Mouse (Mus musculus) CH12.LX (cell line): ENCODE measurements around the gene Trim80. TPM values are rescaled to one million over a fixed set of nuclear protein-coding genes. Genes with fewer than 3 reads are reported as not detected.

Source experiments
- DNase-seq: peaks from one replicate; pipeline ENCODE4 v3.0.0-alpha.2; 2013; ENCODE audit errors: extremely low read depth
- H3K27ac ChIP-seq: 2 replicates; pipeline ENCODE4 v1.5.1; 2012; ENCODE audit warnings: low read depth, mild to moderate bottlenecking, control low read depth, moderate library complexity; ENCODE audit not compliant: insufficient read depth
- H3K27me3 ChIP-seq: replicated peaks from 2 replicates; pipeline ENCODE3; 2012; ENCODE audit warnings: inconsistent platforms
- H3K36me3 ChIP-seq, 2 experiments: replicated peaks in 1 of 2; 2 replicates each; pipeline versions ENCODE3 to v1.6.1; 2012; ENCODE audit warnings: inconsistent platforms in 1 of 2, low read length in 1 of 2, mild to moderate bottlenecking in 1 of 2, mixed read lengths in 1 of 2, moderate library complexity in 1 of 2; ENCODE audit not compliant: control insufficient read depth in 1 of 2, insufficient read depth in 1 of 2
- H3K4me1 ChIP-seq, 2 experiments: 2 replicates each; pipeline ENCODE4 v1.6.1; 2012; ENCODE audit warnings: inconsistent platforms in 1 of 2, moderate library complexity in 1 of 2; ENCODE audit not compliant: insufficient read depth in 2 of 2, control insufficient read depth in 1 of 2
- H3K4me2 ChIP-seq: 2 replicates; pipeline ENCODE4 v1.6.1; 2012; ENCODE audit warnings: low read depth, mild to moderate bottlenecking, control low read depth; ENCODE audit not compliant: poor library complexity, insufficient read depth, severe bottlenecking
- H3K4me3 ChIP-seq, 3 experiments: fragments of 150-350 bp in 1 of 3; sonication (generic) in 1 of 3; replicated peaks in 1 of 3; 2 replicates each; pipeline versions ENCODE3 to v1.5.1; 2011 to 2012; ENCODE audit warnings: low read depth in 2 of 3, low read length in 2 of 3, mild to moderate bottlenecking in 2 of 3, moderate library complexity in 2 of 3, control low read depth in 1 of 3, improper control_type of control experiment in 1 of 3, inconsistent platforms in 1 of 3, mixed read lengths in 1 of 3; ENCODE audit not compliant: poor library complexity in 1 of 3
- H3K79me2 ChIP-seq: replicated peaks from 2 replicates; pipeline ENCODE4 v1.6.1; 2012; ENCODE audit warnings: mild to moderate bottlenecking, moderate library complexity; ENCODE audit not compliant: control insufficient read depth, poor library complexity, insufficient read depth, severe bottlenecking; ENCODE audit errors: extremely low read depth
- H3K9ac ChIP-seq: 2 replicates; pipeline ENCODE4 v1.6.1; 2012; ENCODE audit warnings: low read depth, mild to moderate bottlenecking, control low read depth, moderate library complexity; ENCODE audit not compliant: insufficient read depth
- H3K9me3 ChIP-seq: replicated peaks from 2 replicates; pipeline ENCODE3; 2012; ENCODE audit warnings: low read length, inconsistent platforms, mixed read lengths
- CHD2 ChIP-seq: IDR thresholded peaks from 2 replicates; pipeline ENCODE4 v1.6.1; 2011; ENCODE audit warnings: low read length, improper control_type of control experiment
- CTCF ChIP-seq, 2 experiments: IDR thresholded peaks in 1 of 2; conservative IDR thresholded peaks in 1 of 2; 2 replicates each; pipeline ENCODE4 v1.5.1; 2011 to 2012; ENCODE audit warnings: low read depth in 2 of 2, low read length in 2 of 2, improper control_type of control experiment in 1 of 2, inconsistent platforms in 1 of 2, mild to moderate bottlenecking in 1 of 2, moderate library complexity in 1 of 2
- ELF1 ChIP-seq: IDR thresholded peaks from 2 replicates; pipeline ENCODE4 v1.6.1; 2014; ENCODE audit warnings: low read depth, mild to moderate bottlenecking, inconsistent platforms, low read length, improper control_type of control experiment
- HCFC1 ChIP-seq: IDR thresholded peaks from 2 replicates; pipeline ENCODE4 v1.6.1; 2012; ENCODE audit warnings: low read depth, mild to moderate bottlenecking, inconsistent platforms, low read length, improper control_type of control experiment
- JUN ChIP-seq: IDR thresholded peaks from 2 replicates; pipeline ENCODE4 v1.6.1; 2011; ENCODE audit warnings: low read depth, mild to moderate bottlenecking, low read length, improper control_type of control experiment, moderate library complexity; ENCODE audit not compliant: insufficient read depth
- KAT2A ChIP-seq: IDR thresholded peaks from 2 replicates; pipeline ENCODE4 v1.6.1; 2012; ENCODE audit warnings: low read length, improper control_type of control experiment, inconsistent platforms; ENCODE audit not compliant: insufficient replicate concordance
- MXI1 ChIP-seq: IDR thresholded peaks from 2 replicates; pipeline ENCODE4 v1.6.1; 2011; ENCODE audit warnings: mild to moderate bottlenecking, low read depth, low read length, improper control_type of control experiment
- MYC ChIP-seq: IDR thresholded peaks from 2 replicates; pipeline ENCODE4 v1.6.1; 2011; ENCODE audit warnings: low read depth, mild to moderate bottlenecking, improper control_type of control experiment, low read length
- NRF1 ChIP-seq: IDR thresholded peaks from 2 replicates; pipeline ENCODE4 v1.6.1; 2014; ENCODE audit warnings: low read depth, mild to moderate bottlenecking, inconsistent platforms, low read length, improper control_type of control experiment, moderate library complexity
- POLR2AphosphoS2 ChIP-seq: IDR thresholded peaks from 2 replicates; pipeline ENCODE4 v1.6.1; 2011; ENCODE audit warnings: low read depth, low read length, improper control_type of control experiment
- RAD21 ChIP-seq: IDR thresholded peaks from 2 replicates; pipeline ENCODE4 v1.6.1; 2011; ENCODE audit warnings: low read depth, mild to moderate bottlenecking, low read length, improper control_type of control experiment, moderate library complexity
- RCOR1 ChIP-seq: conservative IDR thresholded peaks from 2 replicates; pipeline ENCODE4 v1.6.1; 2012; ENCODE audit warnings: low read depth, mild to moderate bottlenecking, inconsistent platforms, low read length, improper control_type of control experiment
- SIN3A ChIP-seq: IDR thresholded peaks from 2 replicates; pipeline ENCODE4 v1.6.1; 2012; ENCODE audit warnings: low read length, improper control_type of control experiment, inconsistent platforms
- USF1 ChIP-seq: IDR thresholded peaks from 2 replicates; pipeline ENCODE4 v1.6.1; 2014; ENCODE audit warnings: low read depth, mild to moderate bottlenecking, inconsistent platforms, low read length, improper control_type of control experiment
- USF2 ChIP-seq: conservative IDR thresholded peaks from 2 replicates; pipeline ENCODE4 v1.6.1; 2011; ENCODE audit warnings: low read depth, low read length, improper control_type of control experiment
- ZKSCAN1 ChIP-seq: IDR thresholded peaks from 2 replicates; pipeline ENCODE4 v1.6.1; 2012; ENCODE audit warnings: low read depth, inconsistent platforms, low read length, improper control_type of control experiment, borderline replicate concordance
- ZMIZ1 ChIP-seq: IDR thresholded peaks from 2 replicates; pipeline ENCODE4 v1.6.1; 2012; ENCODE audit warnings: low read depth, mild to moderate bottlenecking, inconsistent platforms, low read length, improper control_type of control experiment
- dilution Hi-C: fragments of 300-500 bp; cut with MboI; formaldehyde crosslinking; loops from 2 replicates; pipeline ENCODE4 v1.14.3; 2020; ENCODE audit warnings: low sequenced_read_pairs; ENCODE audit not compliant: extremely low pct_unique_long_range_greater_than_20kb, extremely low pct_ligation_motif_present
- in situ Hi-C: fragments of 300-500 bp; cut with MboI; formaldehyde crosslinking; loops from 3 replicates; pipeline ENCODE4 v1.14.3; 2019; ENCODE audit warnings: low sequenced_read_pairs, low pct_ligation_motif_present, low pct_unique_long_range_greater_than_20kb, mixed read lengths
- polyA plus RNA-seq: library from polyadenylated mRNA; unstranded; fragments of >175 nt; gene quantifications from 2 replicates; pipeline ENCODE4 v1.2.1, GENCODE M21; 2012; ENCODE audit warnings: low read depth; ENCODE audit not compliant: insufficient read length
- total RNA-seq, 2 experiments: library from RNA; depleted of rRNA; stranded (reverse); fragments of 300-350 nt in 1 of 2; fragments of >200 nt in 1 of 2; gene quantifications; 2 replicates each; pipeline ENCODE4 v1.2.3; 2012 to 2014

Trim80 gene
- total and polyA plus RNA-seq, 3 experiments: not detected

DNA sequence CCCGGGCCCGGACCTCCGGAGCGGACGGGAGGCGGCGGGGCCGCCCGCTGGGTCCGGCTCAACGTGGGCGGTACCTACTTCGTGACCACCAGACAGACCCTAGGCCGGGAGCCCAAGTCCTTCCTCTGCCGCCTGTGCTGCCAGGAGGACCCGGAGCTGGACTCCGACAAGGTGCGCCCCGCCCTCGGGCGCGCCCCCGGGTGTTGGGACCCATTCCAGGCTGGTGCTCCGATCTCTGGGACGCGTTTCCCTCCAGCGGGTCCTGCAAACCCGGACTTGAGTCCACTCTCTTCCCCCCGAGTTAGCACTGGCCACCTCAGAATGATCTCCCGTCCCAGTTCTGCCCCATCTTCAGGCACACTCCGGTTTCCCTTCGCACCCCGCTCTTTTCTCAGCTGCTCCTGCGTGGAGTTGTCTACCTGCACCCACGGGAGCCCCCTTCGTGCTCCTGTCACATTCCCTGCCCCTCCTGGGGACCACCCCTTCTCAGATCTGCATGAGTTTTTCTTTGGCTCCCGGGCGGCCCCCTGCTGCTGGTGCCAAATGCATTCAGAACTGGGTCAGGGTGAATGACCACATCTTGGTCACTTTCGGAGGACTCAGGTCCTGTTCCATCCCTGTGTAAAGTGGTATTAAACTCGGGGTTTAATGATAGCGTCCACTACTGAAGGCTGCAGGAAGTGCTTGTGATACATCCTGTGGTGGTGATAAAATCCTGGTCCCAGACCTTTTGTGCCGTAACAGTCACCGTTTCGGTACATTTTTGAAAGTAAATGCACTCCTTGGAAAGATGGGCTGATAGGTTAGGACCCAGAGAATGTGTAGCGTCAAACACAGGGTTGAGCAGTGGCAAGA lies 19.8 kb upstream of the Trim80 start:
- peak overlapping the region; percentile 93 for H3K4me2 ChIP-seq
- dilution Hi-C loops (no loop called here), in situ Hi-C loops (no loop called here)
- peaks cover 27% of the 10 kb centered on the region for H3K79me2 ChIP-seq
- H3K27me3 ChIP-seq: no peaks in the 10 kb centered on the region
- H3K36me3 ChIP-seq: peaks cover 14 to 54% of the 10 kb centered on the region in 2 experiments
- H3K4me1 ChIP-seq: peaks cover 3 to 46% of the 10 kb centered on the region in 2 experiments
- H3K27ac ChIP-seq: no peak overlapping the region
- DNase-seq: no peak
- H3K9me3 ChIP-seq: no peaks in the 10 kb centered on the region
- peak overlapping the region; percentile 83 for H3K9ac ChIP-seq
- TF ChIP-seq USF2 (no peak), MXI1 (peak; percentile 60; the same call in 1 of the 2 replicates), ELF1 (no peak; the same call in 1 of the 2 replicates), RCOR1 (no peak)
- H3K4me3 ChIP-seq: peak overlapping the region; percentile 81 to 97 (median 84)

DNA sequence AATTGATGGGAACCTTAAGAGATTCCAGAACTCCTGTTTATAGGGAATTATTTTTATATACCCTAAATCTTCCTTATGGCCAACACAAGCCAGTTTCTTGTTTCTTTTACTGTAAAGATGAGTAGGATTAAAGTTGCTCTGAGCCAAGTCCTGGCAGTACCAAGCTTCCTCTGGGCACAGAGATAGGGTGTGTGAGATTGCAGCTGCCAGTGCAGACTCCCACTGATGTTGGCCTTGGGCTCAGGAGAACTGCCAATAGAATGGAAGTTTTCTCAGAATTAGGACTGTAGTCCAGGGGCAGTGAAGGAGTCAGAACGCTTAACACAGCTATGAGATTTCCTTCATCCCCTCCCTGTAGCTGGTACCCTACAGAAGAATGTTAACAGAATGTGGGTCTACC lies 19.0 kb upstream of the Trim80 start:
- no peaks in the 10 kb centered on the region for H3K27me3 ChIP-seq
- peaks cover 27% of the 10 kb centered on the region for H3K79me2 ChIP-seq
- H3K4me3 ChIP-seq: peak overlapping the region in 1 of 3 experiments; percentile 97
- DNase-seq: no peak
- peaks cover 3 to 46% of the 10 kb centered on the region in 2 experiments for H3K4me1 ChIP-seq
- H3K9me3 ChIP-seq: no peaks in the 10 kb centered on the region
- dilution Hi-C loops (no loop called here), in situ Hi-C loops (no loop called here)
- peak overlapping the region; percentile 83; the same call in 1 of the 2 replicates for H3K9ac ChIP-seq
- peaks cover 8 to 54% of the 10 kb centered on the region in 2 experiments for H3K36me3 ChIP-seq
- no peak overlapping the region for H3K27ac ChIP-seq
- peak overlapping the region; percentile 93 for H3K4me2 ChIP-seq
- TF ChIP-seq MYC (no peak), CTCF (conservative IDR thresholded peaks at IDR 0.05 in 1 of 2, IDR thresholded peaks at IDR 0.05 in 1 of 2; ENCODE audit: low read depth in 2 of 2, low read length in 2 of 2) (no peak), NRF1 (no peak), SIN3A (no peak), ZMIZ1 (no peak), KAT2A (no peak), HCFC1 (no peak), RAD21 (no peak), CHD2 (no peak), JUN (no peak), POLR2AphosphoS2 (no peak), ZKSCAN1 (no peak), RCOR1 (no peak), USF1 (no peak)
